Mouse (Mus musculus) hindlimb bud, embryonic 11.5 days (tissue): ENCODE measurements around the gene Tex264.

ENCODE experiments used
- DNase-seq: peaks from one replicate; pipeline ENCODE4 v3.0.0-alpha.2; 2012; ENCODE audit warnings: low read depth, low spot score; ENCODE audit errors: extremely low spot score

Gene Tex264

DNA sequence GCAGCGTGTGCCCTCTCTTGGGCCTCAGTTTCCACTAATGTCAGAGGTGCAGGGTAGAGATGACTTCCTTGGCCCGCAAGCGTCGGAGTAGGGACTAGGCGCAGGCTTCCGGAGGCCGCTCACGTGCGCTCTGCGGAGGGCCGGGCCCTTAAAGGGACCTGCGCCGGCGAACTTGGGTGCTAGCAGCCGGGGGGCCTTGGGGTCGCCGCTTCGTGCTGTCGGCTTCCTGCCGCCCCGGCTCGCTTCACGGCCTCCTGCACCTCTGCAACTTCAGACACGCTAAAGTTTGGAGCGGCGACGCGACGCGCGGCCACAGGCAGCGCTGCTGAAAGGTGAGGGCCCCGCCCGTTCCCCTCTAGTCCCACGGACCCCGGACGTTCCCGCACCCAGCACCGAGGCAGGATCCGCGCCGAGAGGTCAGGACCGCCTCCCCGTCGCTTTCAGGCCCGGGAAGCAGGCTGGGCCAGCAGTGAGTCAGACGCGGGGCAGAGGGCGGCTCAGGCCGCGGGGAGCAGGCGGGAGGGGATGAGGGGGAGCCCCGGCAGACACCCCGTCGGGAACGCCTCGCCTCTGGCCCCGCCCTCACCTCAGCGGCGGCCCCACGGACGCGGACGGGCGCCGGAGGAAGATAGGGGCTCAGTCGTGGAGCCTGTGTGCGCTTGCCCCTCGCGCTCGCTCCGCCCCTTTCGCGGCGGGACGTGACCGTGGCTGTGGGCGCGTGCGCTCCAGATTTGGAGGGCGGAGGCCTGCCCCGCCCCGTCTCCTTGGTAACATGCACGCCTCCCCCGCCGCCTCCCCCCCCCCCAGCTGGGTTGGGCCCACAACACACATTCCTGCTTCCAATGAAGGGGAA, at the start of gene Tex264:
TSS of gene Tex264 (minus strand) at position 679 of the 853 bp plus-strand sequence.
- DNase-seq = no peak

DNA sequence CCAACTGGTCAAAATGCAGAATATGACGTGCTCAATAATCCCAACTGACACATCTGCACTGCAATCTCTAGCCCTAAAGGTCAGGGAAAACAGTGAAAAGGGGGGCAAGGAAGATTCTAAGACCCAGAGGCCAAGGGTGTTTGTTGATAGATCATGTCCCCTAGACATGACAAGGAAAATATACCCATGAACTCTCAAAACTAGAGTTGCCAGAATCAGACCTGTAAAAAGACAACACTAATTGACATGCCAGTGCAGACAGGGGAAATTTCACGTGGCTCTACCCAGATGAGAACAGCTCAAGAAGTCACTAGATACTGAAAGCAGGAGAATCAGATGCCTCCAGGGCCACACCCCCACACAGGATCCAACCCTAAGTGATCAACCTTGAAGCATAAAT, 48.0 kb upstream of the Tex264 start:
- DNase-seq = no peak

DNA sequence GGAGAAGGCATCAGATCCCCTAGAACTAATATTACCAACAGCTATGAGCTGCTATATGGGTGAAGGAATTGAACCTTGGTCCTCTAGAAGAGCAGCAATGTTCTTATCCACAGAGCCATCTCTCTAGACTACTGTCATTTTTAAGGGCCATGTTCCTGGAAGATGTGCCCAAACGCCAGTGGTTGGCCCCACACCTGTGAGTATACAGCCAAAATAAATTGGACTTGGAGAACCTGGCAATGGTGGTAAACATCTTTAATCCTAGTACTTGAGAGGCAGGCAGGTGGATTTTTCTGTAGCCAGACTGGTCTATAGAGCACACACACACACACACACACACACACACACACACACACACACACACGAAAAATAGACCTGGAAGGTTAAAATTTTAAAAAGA, 43.7 kb upstream of the Tex264 start:
- no peak for DNase-seq

DNA sequence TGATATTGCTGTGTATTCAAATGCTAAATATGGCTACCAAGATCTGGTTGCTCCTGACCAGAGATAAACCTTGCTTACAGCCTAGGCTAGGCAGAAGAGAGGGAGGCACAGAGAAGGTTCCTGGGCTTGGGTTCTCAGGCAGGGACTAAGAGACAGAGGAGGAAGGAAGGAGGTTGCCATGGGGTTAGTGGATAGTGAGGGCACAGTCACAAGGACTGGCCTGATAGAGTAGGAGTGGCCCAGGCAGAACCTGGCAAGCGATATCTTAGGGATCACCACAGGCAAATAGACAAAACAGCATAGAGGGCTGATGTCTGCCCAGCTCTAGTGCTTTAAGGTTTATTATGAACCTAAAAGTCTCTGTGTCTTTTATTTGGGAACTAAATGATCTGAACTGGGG, 41.2 kb upstream of the Tex264 start:
- DNase-seq = no peak

DNA sequence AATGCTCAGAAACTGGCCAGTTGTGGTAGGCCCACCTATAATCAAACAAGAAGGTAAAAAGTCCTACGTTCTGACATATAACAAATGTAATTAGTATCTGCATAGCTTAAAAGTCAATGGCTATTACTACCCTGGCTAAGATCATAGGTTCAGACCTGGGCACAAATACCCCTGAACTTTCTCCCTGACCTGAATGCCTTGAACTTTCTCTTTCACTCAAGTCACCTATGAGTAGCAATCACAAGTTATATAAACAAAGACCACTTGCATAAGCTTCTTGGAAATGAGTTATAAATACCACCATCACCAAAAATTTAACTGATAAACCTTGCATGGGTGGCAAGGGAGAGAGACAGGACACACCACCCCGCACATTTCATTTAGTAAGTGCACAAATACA, 39.7 kb upstream of the Tex264 start:
- no peak for DNase-seq

DNA sequence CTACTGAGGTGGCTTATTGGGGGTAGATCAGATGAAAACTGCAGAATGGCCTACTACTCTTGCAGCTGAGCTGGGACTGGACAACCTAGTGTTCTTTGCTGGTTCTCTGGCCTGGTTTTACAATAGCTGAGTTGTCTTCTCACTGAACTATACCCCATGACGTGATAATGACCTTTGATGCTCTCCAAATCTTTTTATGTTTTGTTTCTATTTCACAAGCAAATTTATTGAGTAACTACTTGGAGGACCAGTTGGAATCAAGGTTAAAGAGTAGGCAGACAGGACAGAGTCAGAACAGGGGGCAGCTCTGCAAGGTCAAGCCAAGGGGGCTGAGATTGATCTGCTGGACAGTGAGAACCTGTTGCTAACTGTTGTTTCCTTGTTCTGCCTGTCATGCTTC, 39.1 kb upstream of the Tex264 start:
- DNase-seq = no peak

DNA sequence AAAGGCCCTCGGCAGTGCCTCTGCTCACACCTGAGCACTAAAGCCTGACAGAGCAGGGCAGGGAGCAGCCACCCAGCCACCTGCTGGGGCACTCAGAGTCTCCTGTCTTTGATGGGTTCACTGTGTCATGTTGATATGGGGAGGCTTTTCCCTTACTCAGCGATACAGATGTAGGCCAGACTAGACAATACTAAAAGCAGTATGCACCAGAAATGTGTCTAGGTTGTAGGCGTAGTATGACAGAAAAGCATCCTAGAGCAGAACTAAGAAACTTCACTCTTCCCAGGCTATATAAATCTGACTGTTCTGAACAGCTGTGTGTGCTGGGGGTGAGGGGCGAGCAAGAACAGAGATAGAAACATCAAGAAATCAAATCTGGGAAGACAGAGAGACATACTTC, 31.0 kb upstream of the Tex264 start:
- DNase-seq = no peak

DNA sequence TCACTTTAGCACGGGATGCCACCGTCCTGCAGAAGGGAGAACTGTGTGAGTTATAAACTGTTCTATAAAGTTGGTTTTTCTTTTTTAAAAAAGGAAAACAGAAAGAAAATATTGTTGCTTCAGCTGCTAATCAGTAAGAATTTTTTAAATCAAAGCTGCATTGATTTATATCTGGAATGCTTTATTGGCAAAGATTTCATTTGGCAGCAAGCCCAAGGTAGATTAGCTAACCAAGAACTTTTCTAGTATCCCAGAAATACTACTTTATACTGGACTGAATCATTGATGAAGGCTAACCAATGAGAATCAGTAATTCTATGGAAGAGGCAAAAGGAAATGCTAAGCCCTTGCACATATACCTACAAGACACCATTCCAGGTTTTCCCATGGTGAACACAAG, 30.5 kb upstream of the Tex264 start:
- no peak for DNase-seq

DNA sequence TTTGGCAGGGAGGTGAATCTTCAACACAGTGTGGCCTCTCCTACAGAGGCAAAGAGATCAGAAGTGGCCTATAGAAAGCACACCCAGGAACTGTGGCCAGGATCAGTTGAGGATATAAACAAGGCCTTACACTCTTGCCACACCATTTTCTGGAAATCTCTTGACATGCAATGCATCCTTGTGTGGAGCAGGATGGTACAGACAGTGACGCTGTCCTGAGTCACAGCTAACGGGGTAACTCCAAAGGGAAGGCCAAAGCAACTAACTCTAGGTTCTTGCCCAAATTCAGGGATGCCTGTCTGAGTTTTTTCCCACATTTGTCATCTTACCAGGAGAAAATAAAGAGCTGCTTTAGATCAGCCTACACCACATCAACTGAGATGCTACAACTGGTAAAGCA, 26.7 kb upstream of the Tex264 start:
- DNase-seq = no peak

DNA sequence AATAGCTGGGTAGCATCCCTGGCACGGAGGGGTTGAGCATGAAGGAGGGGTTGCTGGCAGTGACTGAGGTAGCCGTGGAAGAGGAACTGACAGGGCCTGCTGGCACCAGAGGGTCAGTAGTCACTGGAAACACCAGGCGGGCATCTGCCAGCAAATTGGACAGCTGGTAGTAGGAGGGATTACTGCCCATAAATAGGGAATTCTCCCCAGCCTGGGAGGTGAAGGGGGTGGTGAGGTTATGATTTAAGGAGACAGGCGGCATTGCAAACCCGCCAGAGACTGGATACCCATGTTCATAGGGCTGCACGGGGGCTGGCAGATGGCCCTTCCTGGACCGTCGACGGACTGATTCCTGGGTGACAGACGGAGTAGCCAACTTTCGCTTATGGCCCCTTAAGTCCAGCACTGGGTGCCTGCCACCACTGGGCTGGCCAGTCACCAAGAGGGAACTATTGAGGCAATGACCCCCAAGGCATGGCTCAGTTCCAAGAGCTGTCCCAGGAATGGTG, 7.3 kb upstream of the Tex264 start:
- no peak for DNase-seq

DNA sequence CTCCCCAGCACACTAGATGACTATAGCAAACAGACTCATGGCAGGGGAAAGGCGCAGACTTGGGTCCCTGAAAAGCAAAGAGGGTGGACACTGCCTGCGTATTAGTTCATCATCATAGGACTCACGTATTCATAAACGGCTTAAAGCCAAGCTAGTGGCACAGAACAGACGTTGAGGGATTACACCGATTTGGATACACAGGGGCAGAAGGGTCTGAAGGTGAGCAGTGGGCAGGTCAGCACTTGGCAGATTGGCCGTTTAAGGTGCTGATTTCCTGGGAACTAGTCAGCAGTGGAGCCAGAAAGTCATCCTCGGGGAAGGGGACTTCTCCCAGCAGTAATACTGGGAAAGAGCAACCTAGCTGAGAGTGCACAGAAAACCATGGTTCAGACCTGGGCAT, 3.1 kb upstream of the Tex264 start:
- no peak for DNase-seq

DNA sequence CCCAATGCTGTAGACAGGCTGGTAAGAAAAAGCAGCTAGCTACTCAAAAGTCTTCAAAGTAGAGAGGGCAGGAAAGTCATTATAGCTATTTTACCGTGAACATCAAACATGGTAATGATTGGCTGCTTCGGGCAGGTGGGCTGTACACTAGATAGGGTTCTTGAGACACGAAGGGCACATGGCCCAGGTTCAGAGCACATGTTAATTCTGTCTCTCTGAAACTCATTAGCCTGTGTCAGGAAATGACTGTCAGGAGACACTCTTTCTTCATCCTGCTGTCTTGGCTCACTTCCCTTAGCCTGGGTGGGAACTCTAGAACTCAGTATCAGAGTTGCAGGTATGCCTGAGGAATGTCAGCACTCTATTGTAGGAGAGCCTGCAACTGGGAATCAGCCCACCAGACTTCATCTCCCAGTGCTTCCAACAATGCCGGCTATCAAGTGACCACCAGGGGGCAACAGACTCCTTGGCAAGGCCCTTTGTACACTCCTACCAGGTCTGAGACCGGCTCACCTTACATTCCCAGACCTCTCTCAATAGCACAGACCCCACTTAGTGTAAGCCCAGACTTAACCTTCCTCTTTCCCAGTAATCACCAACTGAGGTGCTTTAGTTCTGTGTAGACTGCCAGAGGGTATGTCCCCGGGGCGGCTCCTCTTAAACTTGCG, 1.4 kb upstream of the Tex264 start:
- DNase-seq = peak; percentile 89

DNA sequence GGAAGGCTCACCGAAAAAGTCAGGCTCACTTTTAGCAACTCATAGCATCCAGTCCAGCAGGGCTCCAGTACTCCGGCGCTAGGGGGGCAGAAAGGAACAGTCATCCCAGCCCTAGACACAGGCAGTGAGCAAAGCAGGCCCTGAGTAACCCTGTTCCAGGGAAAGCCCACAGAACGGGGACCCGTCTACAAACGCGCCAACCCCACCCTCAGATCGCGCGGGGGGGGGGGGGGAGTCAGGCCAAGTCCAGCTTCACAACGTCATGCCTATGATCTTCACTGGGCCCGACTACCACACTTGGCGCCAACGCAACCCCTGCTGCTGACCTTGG, 844 bp downstream of the Tex264 start:
- no peak for DNase-seq

DNA sequence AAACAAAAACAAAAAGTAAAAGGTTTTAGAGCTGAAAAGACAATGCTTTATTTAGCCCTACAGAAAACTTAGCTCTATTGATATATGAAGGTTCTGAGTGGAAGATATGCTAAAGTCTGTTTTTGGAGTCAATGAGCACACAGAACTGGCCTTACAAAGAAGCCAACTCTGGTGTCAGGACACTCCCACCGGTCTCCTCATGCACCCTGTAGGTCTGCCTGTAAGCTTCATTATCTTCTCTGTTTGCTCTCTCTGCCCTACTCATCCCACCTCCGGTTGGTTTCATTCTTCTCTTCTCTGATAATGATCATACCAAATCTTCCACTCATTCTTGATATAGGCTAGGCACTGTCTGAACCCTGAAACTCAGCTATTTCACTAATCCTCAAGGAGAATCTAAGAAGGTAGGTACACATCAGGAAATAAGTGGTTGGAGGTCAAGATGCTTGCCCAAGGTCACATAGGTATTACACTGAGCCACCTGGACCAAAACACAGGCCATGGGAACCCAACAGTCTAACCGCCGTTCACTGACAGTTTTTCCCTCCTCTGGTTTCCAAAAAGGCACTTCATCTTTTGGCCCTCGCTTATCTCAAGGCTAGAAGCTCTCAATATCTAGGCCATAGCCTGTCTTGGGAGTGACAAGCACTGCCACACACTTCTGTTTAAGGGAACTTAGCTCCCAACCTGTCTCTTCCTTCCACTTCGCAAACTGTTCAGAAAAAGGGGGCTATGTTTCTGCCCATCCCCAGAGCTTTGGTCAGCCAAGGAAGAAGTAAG, 1.4 kb downstream of the Tex264 start:
- no peak for DNase-seq

DNA sequence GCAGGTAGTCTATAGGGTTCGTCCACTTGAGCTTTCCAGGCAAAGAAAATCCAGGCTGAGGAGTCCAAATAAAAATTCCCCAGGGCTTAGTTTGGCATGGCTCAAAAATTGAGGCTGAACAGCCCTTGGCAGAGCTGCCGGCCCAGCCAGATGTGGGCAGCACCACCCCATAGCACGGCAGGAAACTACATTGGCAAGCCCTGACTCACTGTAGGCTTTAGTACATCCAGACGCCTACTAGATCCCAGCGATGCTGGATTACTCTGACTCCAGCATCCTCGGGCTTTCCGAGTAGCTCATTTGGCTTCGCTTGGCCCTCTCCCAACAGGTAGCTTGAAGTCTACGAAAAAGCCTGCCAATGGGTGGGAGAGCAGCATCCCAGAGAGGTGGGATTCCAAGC, 4.7 kb downstream of the Tex264 start:
- no peak for DNase-seq

DNA sequence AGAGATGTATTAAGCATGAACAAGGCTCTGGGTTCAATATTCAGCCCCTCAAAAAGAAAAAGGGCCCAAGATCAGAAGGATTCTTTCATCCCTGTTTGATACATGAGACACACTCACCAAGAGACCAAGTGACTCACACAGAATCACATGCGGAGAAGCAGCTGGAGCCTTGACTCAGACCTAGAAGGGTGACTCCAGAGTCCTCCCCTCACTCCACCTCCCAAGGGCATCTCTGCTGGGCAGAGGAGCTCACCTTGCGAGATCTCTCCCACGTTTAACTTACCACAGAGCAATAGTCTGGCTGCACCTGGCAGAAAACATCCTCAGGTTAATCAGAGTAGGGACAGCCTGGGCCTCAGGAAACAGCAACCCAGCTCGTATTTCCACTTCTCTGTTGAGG, 7.5 kb downstream of the Tex264 start:
- DNase-seq = no peak

DNA sequence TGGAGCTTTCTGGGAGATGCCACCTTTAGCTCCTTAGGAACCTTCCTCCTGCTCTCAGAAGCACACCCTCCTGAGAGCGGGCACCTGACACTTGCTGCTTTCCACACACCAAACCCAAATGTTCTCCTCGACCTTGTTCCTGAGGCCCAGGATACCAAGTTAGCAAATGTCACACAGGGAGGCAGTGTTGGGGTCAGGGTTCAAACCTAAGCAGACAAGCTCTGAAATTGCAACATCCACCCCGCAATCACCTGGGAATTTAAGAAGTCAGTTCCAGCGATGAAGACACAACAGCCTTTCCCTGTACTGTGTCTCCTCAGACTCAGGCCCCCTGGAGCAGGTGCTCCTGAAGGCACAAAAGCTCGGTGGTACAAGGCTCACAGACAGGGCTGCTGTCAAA, 8.0 kb downstream of the Tex264 start:
- DNase-seq = no peak

DNA sequence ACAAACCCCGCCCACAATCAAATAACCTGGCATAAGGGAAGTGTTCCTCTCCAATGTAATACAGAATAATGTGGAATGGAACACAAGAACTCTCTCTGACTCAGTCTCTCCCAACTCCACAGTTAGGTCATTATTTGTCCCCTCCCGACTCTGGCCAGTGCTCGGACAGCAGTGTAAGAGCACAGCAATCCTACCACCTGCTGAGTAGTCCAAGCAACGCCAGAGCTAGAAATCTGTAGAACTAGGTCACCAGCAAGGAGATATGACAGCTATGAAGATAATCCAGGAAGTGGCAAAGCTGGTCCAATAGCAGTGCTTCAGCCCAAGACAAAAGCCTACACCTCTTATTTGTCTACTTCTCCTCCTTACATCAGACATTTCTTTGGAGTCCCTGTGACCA, 9.2 kb downstream of the Tex264 start:
- DNase-seq = no peak

DNA sequence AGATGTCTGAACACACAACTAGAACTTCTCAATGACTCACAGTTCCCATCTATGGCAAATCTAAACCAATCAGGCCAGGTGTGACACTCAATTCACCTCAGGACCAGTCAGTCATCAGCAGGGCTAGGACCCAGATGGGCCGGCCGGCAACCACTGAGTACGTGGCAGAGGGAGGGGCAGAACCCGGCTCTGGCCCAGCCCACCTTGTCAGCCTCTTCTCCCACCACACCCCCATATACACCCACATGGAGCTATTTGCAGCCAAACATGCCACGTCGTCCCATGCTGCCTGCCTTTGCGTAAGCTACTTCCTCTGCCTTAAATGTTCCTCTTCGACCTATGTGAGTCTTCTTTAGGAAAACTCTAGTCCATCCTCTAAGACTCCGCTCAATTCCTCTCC, 9.8 kb downstream of the Tex264 start:
- no peak for DNase-seq

DNA sequence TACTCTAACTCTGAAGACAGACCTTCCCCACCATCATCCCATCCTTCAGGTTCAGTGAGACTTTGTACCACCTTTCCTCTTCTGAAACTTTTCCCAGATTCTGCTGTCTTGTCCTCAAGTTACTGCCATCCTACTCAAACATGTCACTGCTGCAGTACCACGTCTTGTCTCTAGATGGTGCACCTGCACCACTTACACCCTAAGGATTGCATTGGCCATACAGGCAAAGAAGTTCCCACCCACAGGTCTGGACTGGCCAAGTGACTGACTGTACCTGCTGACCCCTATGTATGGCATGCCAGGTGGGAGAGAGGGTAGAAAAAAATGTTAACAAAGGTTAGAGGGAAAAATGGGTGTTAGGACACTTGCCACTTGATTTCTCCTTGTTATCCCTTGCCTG, 10.2 kb downstream of the Tex264 start:
- DNase-seq = peak; percentile 77

DNA sequence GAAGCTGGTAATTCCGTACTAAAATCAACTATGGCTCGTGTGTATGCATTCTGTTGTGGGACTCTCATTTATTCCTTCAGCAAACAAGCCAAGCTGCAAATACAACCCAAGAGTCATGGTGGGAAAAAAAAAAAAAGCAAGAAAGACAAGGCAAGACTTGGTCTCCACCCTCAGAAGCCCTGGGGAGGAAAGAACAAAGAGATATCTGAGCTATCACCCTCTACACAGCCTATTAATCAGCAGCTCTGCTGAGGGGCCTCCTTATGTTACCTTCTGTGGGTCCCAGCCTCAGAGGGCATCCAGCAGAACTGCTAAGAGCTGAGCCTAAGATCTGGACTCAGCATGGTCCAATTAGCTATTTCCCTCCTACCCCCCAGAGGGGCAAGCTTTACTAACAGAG, 11.9 kb downstream of the Tex264 start:
- no peak for DNase-seq

DNA sequence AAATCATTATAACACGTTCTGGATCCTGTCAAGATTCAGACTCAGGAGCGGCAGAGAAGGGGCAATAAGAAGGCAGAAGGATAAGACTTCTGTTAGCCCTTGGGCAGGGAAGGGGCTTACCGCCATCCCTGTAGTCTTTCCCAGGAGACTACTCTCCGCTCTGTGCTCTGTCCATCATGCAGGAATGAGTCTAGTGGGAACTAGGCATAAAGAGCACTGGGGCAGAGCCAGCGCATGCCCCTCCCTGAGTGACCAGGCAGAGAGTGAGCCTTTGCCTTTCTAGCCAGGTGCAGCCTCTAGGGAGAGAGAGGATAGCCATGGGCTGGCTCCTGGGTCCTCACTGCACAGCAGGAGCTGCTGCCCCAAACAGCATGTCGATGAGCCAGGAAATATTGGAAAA, 20.9 kb downstream of the Tex264 start:
- DNase-seq = no peak
